Mouse (Mus musculus) cerebellum, postnatal 36 days (tissue): ENCODE measurements at regions not wholly inside any gene's neighbourhood (a gene's known extent, or its start where the extent isn't known, plus 50 kb on each side); places are given as distances from the start of the nearest gene placed in this dataset.

ENCODE experiments used
- DNase-seq, 2 experiments: peaks; one replicate each; pipeline ENCODE4 v3.0.0; 2021 to 2022; ENCODE audit warnings: mixed read lengths in 2 of 2

GRCm38 (mm10) chr6:35605100-35605499 lies 65.4 kb upstream of the Mtpn start:
- no peak for DNase-seq

- no peak for DNase-seq
Measured at GRCm38 (mm10) chr6:35601373-35601772, 61.7 kb upstream of the Mtpn start.

GRCm38 (mm10) chr6:35599841-35600240 lies 60.2 kb upstream of the Mtpn start:
- DNase-seq, result no peak

- no peak for DNase-seq
Measured at GRCm38 (mm10) chr6:35598406-35599185, 58.9 kb upstream of the Mtpn start.

- DNase-seq, result no peak
Measured at GRCm38 (mm10) chr6:35595012-35595411, 55.3 kb upstream of the Mtpn start.

- DNase-seq, result no peak
Measured at GRCm38 (mm10) chr6:35592234-35592633, 52.5 kb upstream of the Mtpn start.
